ENCODE assay signal across 7 mouse cellular contexts in the genomic region with DNA sequence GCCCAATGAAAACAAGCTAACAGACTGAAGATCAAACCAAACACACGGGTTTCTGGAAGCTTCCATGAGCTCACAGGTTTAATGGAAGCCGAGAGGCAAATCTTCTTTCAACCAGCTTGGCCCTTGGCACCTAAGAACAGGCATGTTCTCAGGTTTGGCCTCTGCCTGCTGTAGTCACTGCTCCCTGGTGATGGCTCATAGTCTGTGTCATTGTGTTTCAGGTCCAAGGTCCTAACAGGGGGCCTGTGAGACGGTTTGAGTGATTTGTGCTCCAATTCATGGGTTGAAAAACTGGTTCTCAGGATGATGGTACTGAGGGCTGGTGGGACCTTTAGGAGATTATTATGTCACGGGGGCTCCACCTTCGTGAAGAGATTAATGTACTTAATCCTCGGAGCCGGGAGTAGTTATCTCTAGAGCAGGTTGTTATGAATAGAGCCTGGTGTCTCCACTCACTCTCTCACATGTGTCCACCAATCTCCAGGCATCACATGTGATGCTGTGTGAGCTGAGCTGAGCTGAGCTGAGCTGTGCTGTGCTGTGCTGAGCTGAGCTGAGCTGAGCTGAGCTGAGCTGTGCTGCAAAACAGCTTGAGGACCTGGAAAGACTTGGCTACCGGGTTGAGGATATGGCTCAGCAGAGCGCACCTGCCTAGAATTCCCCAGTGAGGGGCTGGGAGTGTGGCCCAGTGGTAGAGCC. TPM values are rescaled to one million over a fixed set of nuclear protein-coding genes. Genes with fewer than 3 reads are reported as not detected.
DNase-seq lines count a peak whose midpoint lies in the region; ATAC-seq and TF ChIP-seq lines count a peak whose summit lies in the region.

No protein-coding gene starts in this region.

- H3K27me3 ChIP-seq in kidney, embryonic 14.5 days (ENCODE audit: control insufficient read depth, insufficient read depth, low read length), result 0 out of 2 replicates have a peak, but pooled peaks cover 3% of the 10 kb centered on the region
- H3K27me3 ChIP-seq in MEL (ENCODE audit: control insufficient read depth in 1 of 2, insufficient read depth in 2 of 2, low read length in 2 of 2), result peaks cover 2 to 8% of the 10 kb centered on the region in 2 experiments; a peak in 3 of 4 replicates
- H3K27me3 ChIP-seq in liver, embryonic 13.5 days, result peaks cover 9% of the 10 kb centered on the region; the same call in 1 of the 2 replicates
- 0 out of 2 replicates have a peak, but pooled peaks cover 11% of the 10 kb centered on the region for H3K27me3 ChIP-seq in midbrain, embryonic 10.5 days (ENCODE audit: low read depth, poor library complexity, severe bottlenecking)

- 77% methylated on average over 9 of the region's 9 CpGs for WGBS in kidney, embryonic 14.5 days
- WGBS in liver, embryonic 13.5 days (ENCODE audit: insufficient replicate concordance), result 57% methylated on average over 9 of the region's 9 CpGs
- WGBS in midbrain, embryonic 10.5 days, result 70% methylated on average over 9 of the region's 9 CpGs

- TF ChIP-seq RAD21 in MEL (IDR thresholded peaks at IDR 0.05; ENCODE audit: low read depth, low read length), result no peak

- no peak overlapping the region; the same call in 1 of the 2 replicates for H3K4me2 ChIP-seq in kidney, embryonic 14.5 days (replicated peaks; ENCODE audit: low read depth, low read length)
- peak overlapping the region; percentile 18 for H3K4me2 ChIP-seq in liver, embryonic 13.5 days

- ATAC-seq in kidney, embryonic 14.5 days (ENCODE audit: low FRiP score, low TSS enrichment), result no peak
- peak; percentile 34; the same call in 1 of the 2 replicates for ATAC-seq in liver, embryonic 13.5 days (ENCODE audit: low read depth)

- no peak for TF ChIP-seq POLR2A in MEL (IDR thresholded peaks at IDR 0.05; ENCODE audit: control insufficient read depth in 1 of 2, insufficient read depth in 1 of 2, low read depth in 1 of 2, low read length in 2 of 2, poor library complexity in 1 of 2)
- no peak for TF ChIP-seq POLR2A in bone marrow macrophage, adult 2 months (IDR thresholded peaks at IDR 0.05; ENCODE audit: borderline replicate concordance, low read depth, low read length)

- no peaks in the 10 kb centered on the region for H3K36me3 ChIP-seq in kidney, embryonic 14.5 days (ENCODE audit: control insufficient read depth, insufficient read depth, low read length)
- H3K36me3 ChIP-seq in MEL (ENCODE audit: control insufficient read depth in 1 of 2, insufficient read depth in 2 of 2, low read length in 2 of 2), result no peaks in the 10 kb centered on the region
- H3K36me3 ChIP-seq in liver, embryonic 13.5 days, result no peaks in the 10 kb centered on the region
- H3K36me3 ChIP-seq in midbrain, embryonic 10.5 days, result no peaks in the 10 kb centered on the region

- peaks cover 7% of the 10 kb centered on the region; the same call in 1 of the 2 replicates for H3K4me1 ChIP-seq in kidney, embryonic 14.5 days (ENCODE audit: control insufficient read depth, insufficient read depth, low read length)
- no peaks in the 10 kb centered on the region for H3K4me1 ChIP-seq in MEL (ENCODE audit: control insufficient read depth in 1 of 2, insufficient read depth in 2 of 2, low read length in 2 of 2)
- peaks cover 29% of the 10 kb centered on the region for H3K4me1 ChIP-seq in bone marrow macrophage, adult 2 months (ENCODE audit: control insufficient read depth, insufficient read depth, low read length)
- peaks cover 16% of the 10 kb centered on the region for H3K4me1 ChIP-seq in liver, embryonic 13.5 days (replicated peaks)
- H3K4me1 ChIP-seq in midbrain, embryonic 10.5 days, result peaks cover 18% of the 10 kb centered on the region

- H3K4me3 ChIP-seq in kidney, embryonic 14.5 days (ENCODE audit: low read length), result no peak overlapping the region
- H3K4me3 ChIP-seq in MEL (ENCODE audit: control insufficient read depth in 1 of 2, insufficient read depth in 1 of 2, low read depth in 2 of 2, low read length in 2 of 2), result peak overlapping the region; percentile 12 to 47
- peak overlapping the region; percentile 32 for H3K4me3 ChIP-seq in bone marrow macrophage, adult 2 months (ENCODE audit: insufficient read depth, low read length)
- H3K4me3 ChIP-seq in liver, embryonic 13.5 days (replicated peaks), result no peak overlapping the region
- H3K4me3 ChIP-seq in midbrain, embryonic 10.5 days, result no peak overlapping the region

- TF ChIP-seq EP300 in MEL (IDR thresholded peaks at IDR 0.05; ENCODE audit: low read depth in 1 of 2, low read length in 2 of 2), result no peak

- TF ChIP-seq CTCF in MEL (IDR thresholded peaks at IDR 0.05 in 2 of 3, conservative IDR thresholded peaks at IDR 0.05 in 1 of 3; ENCODE audit: control insufficient read depth in 1 of 3, insufficient read depth in 1 of 3, low read depth in 2 of 3, low read length in 3 of 3, poor library complexity in 1 of 3, severe bottlenecking in 1 of 3), result no peak
- TF ChIP-seq CTCF in bone marrow macrophage, adult 2 months (IDR thresholded peaks at IDR 0.05; ENCODE audit: low read depth, low read length), result no peak

- H3K9me3 ChIP-seq in kidney, embryonic 14.5 days (ENCODE audit: control insufficient read depth, low read length), result no peaks in the 10 kb centered on the region
- H3K9me3 ChIP-seq in MEL (replicated peaks; ENCODE audit: insufficient read depth, low read length), result no peaks in the 10 kb centered on the region
- no peaks in the 10 kb centered on the region for H3K9me3 ChIP-seq in liver, embryonic 13.5 days (replicated peaks)
- H3K9me3 ChIP-seq in midbrain, embryonic 10.5 days (replicated peaks), result no peaks in the 10 kb centered on the region

- DNase-seq in kidney, adult 8-10 months, result no peak
- no peak for DNase-seq in MEL (ENCODE audit: low read depth, low spot score)
- no peak for DNase-seq in liver, embryonic 13.5 days
- no peak for DNase-seq in midbrain, embryonic 10.5 days (ENCODE audit: low spot score)
- DNase-seq in retina, embryonic 14.5 days (ENCODE audit: low spot score), result no peak

- H3K79me2 ChIP-seq in MEL (ENCODE audit: control insufficient read depth, insufficient read depth, low read length, poor library complexity), result no peaks in the 10 kb centered on the region

- peak overlapping the region; percentile 69; the same call in 1 of the 2 replicates for H3K27ac ChIP-seq in kidney, embryonic 14.5 days (ENCODE audit: low read depth, low read length)
- H3K27ac ChIP-seq in MEL (ENCODE audit: control insufficient read depth, low read depth, low read length), result no peak overlapping the region
- H3K27ac ChIP-seq in bone marrow macrophage, adult 2 months (ENCODE audit: insufficient read depth, low read depth, low read length), result peak overlapping the region; percentile 86
- H3K27ac ChIP-seq in liver, embryonic 13.5 days, result peak overlapping the region; percentile 52
- H3K27ac ChIP-seq in midbrain, embryonic 10.5 days (replicated peaks), result no peak overlapping the region

- no peak overlapping the region for H3K9ac ChIP-seq in kidney, embryonic 14.5 days (ENCODE audit: low read depth, low read length)
- no peak overlapping the region for H3K9ac ChIP-seq in MEL (ENCODE audit: control insufficient read depth, low read depth, low read length, poor library complexity, severe bottlenecking)
- no peak overlapping the region for H3K9ac ChIP-seq in liver, embryonic 13.5 days

TF ChIP-seq in MEL, 35 proteins besides CTCF, POLR2A, EP300 and RAD21:
- TF ChIP-seq TCF12 (IDR thresholded peaks at IDR 0.05; ENCODE audit: low read depth, low read length) (no peak), GATA1 (IDR thresholded peaks at IDR 0.05; ENCODE audit: low read depth, low read length) (no peak), RCOR1 (IDR thresholded peaks at IDR 0.05; ENCODE audit: low read depth, low read length) (no peak), NELFE (IDR thresholded peaks at IDR 0.05; ENCODE audit: low read depth, low read length) (no peak), MYB (IDR thresholded peaks at IDR 0.05; ENCODE audit: low read depth, low read length) (no peak), MEF2A (IDR thresholded peaks at IDR 0.05; ENCODE audit: extremely low read depth, insufficient replicate concordance, low read depth, low read length, poor library complexity, severe bottlenecking) (no peak), USF1 (IDR thresholded peaks at IDR 0.05; ENCODE audit: low read depth, low read length) (no peak), ZKSCAN1 (IDR thresholded peaks at IDR 0.05; ENCODE audit: low read depth, low read length) (no peak), KAT2A (conservative IDR thresholded peaks at IDR 0.05; ENCODE audit: low read depth, low read length) (no peak), GABPA (IDR thresholded peaks at IDR 0.05; ENCODE audit: low read depth, low read length) (no peak), POLR2AphosphoS2 (IDR thresholded peaks at IDR 0.05; ENCODE audit: low read length) (no peak), E2F4 (IDR thresholded peaks at IDR 0.05; ENCODE audit: borderline replicate concordance, low read depth, low read length) (no peak), UBTF (IDR thresholded peaks at IDR 0.05; ENCODE audit: borderline replicate concordance, insufficient read depth, low read depth, low read length) (no peak), ELF1 (IDR thresholded peaks at IDR 0.05; ENCODE audit: low read depth, low read length) (no peak), TAL1 (IDR thresholded peaks at IDR 0.05; ENCODE audit: low read length) (no peak)
TF ChIP-seq in MEL: peak in this region for 0.

RNA-seq across cellular contexts. Expression of gene Cebpg, which starts 25.2 kb away (rescaled TPM):
- polyA plus RNA-seq in kidney, embryonic 14.5 days (2014; fragmentation: Nextera tagmentation; extraction: Ambion mirVana), result 30.8 and 39.3 TPM in 2 replicates
- total RNA-seq in MEL (2012; rRNA removed), result 17.3 and 19.7 TPM in 2 replicates
- 10 to 100 TPM in 1 of 2 experiments, not detected in 1; 20.7 TPM for polyA plus RNA-seq in MEL (2012; ENCODE audit: insufficient read depth in 1 of 2, insufficient read length in 2 of 2, low read depth in 1 of 2, low replicate concordance in 2 of 2, missing spikeins in 1 of 2)
- polyA plus RNA-seq in bone marrow macrophage, adult 2 months (2012; ENCODE audit: insufficient read depth, insufficient read length, missing spikeins), result 42.6 and 43.2 TPM in 2 replicates
- 18.8 and 21.8 TPM in 2 replicates for polyA plus RNA-seq in liver, embryonic 13.5 days (2015; fragmentation: Nextera tagmentation; extraction: Ambion mirVana)
- polyA plus RNA-seq in midbrain, embryonic 10.5 days (2016; fragmentation: Nextera tagmentation; extraction: Ambion mirVana), result 44.9 and 45.7 TPM in 2 replicates

RNA-seq across cellular contexts. Expression of gene Cebpa, which starts 37.5 kb away (rescaled TPM):
- polyA plus RNA-seq in kidney, embryonic 14.5 days (2014; fragmentation: Nextera tagmentation; extraction: Ambion mirVana), result 0.92 and 1.5 TPM in 2 replicates
- total RNA-seq in MEL (2012; rRNA removed), result 1.7 and 2.3 TPM in 2 replicates
- polyA plus RNA-seq in MEL (2012; ENCODE audit: insufficient read depth in 1 of 2, insufficient read length in 2 of 2, low read depth in 1 of 2, low replicate concordance in 2 of 2, missing spikeins in 1 of 2), result 1 to 10 TPM in 1 of 2 experiments, not detected in 1; 4.4 TPM
- polyA plus RNA-seq in bone marrow macrophage, adult 2 months (2012; ENCODE audit: insufficient read depth, insufficient read length, missing spikeins), result 78.9 and 79.1 TPM in 2 replicates
- 4.3 and 5.3 TPM in 2 replicates for polyA plus RNA-seq in liver, embryonic 13.5 days (2015; fragmentation: Nextera tagmentation; extraction: Ambion mirVana)
- polyA plus RNA-seq in midbrain, embryonic 10.5 days (2016; fragmentation: Nextera tagmentation; extraction: Ambion mirVana), result 0.35 and 0.38 TPM in 2 replicates

Comparison
In these comparisons a context has a peak if more than half of its experiments do, and no peak if none do; other contexts are left out.
1. H3K27ac ChIP-seq: peak in kidney, embryonic 14.5 days (single experiment), bone marrow macrophage, adult 2 months (single experiment) and liver, embryonic 13.5 days (single experiment); none in MEL (single experiment) and midbrain, embryonic 10.5 days (single experiment).
2. H3K4me3 ChIP-seq: peak in MEL (2 of 2) and bone marrow macrophage, adult 2 months (single experiment); none in kidney, embryonic 14.5 days (single experiment), liver, embryonic 13.5 days (single experiment) and midbrain, embryonic 10.5 days (single experiment).
3. RNA of gene Cebpa, which starts 37.5 kb away (polyA plus RNA-seq): 78.9 to 79.1 TPM in bone marrow macrophage, adult 2 months; 4.4 TPM in MEL, 4.3 to 5.3 TPM in liver, embryonic 13.5 days, 0.92 to 1.5 TPM in kidney, embryonic 14.5 days and 0.35 to 0.38 TPM in midbrain, embryonic 10.5 days; every median in the first group is over 10 times any median in the second.